Mouse (Mus musculus) limb, embryonic 14.5 days (tissue): ENCODE data around the gene Sigirr. TPM values are rescaled to one million over a fixed set of nuclear protein-coding genes. Genes with fewer than 3 reads are reported as not detected.

Experiments used
- ATAC-seq: fragments of 200-750 bp; cut with Nextera tagmentation; 2 replicates; pipeline ENCODE4 v1.8.0; 2017; ENCODE audit warnings: low read depth, moderate number of reproducible peaks, moderate TSS enrichment; ENCODE audit not compliant: low FRiP score
- DNase-seq: peaks from one replicate; pipeline ENCODE4 v3.0.0-alpha.2; 2015; ENCODE audit warnings: low spot score
- H3K27ac ChIP-seq: fragments of 300-500 bp; sonication (generic); replicated peaks from 2 replicates; pipeline ENCODE4 v1.5.1; 2014; ENCODE audit warnings: low read depth, mild to moderate bottlenecking, low read length, moderate library complexity, mixed read lengths
- H3K27me3 ChIP-seq: fragments of 300-500 bp; sonication (generic); 2 replicates; pipeline ENCODE4 v1.6.1; 2014; ENCODE audit warnings: low read length, mixed read lengths; ENCODE audit not compliant: control insufficient read depth, insufficient read depth
- H3K36me3 ChIP-seq: fragments of 300-500 bp; sonication (generic); 2 replicates; pipeline ENCODE4 v1.6.1; 2014; ENCODE audit warnings: mild to moderate bottlenecking, low read length, moderate library complexity, mixed read lengths; ENCODE audit not compliant: control insufficient read depth, insufficient read depth
- H3K4me1 ChIP-seq: fragments of 300-500 bp; sonication (generic); 2 replicates; pipeline ENCODE4 v1.6.1; 2014; ENCODE audit warnings: antibody characterized with exemption, low read length, mixed read lengths; ENCODE audit not compliant: control insufficient read depth, insufficient read depth
- H3K4me2 ChIP-seq: fragments of 300-500 bp; sonication (generic); replicated peaks from 2 replicates; pipeline ENCODE4 v1.6.1; 2014; ENCODE audit warnings: low read depth, mild to moderate bottlenecking, low read length, moderate library complexity; ENCODE audit not compliant: severe bottlenecking
- H3K4me3 ChIP-seq: fragments of 300-500 bp; sonication (generic); replicated peaks from 2 replicates; pipeline ENCODE4 v1.5.1; 2014; ENCODE audit warnings: low read length
- H3K9ac ChIP-seq: fragments of 300-500 bp; sonication (generic); 2 replicates; pipeline ENCODE4 v1.6.1; 2014; ENCODE audit warnings: mild to moderate bottlenecking, low read depth, low read length, moderate library complexity; ENCODE audit not compliant: severe bottlenecking
- H3K9me3 ChIP-seq: fragments of 300-500 bp; sonication (generic); 2 replicates; pipeline ENCODE4 v1.6.1; 2016; ENCODE audit warnings: low read length; ENCODE audit not compliant: control insufficient read depth
- POLR2A ChIP-seq: fragments of 200-500 bp; IDR thresholded peaks from 2 replicates; pipeline ENCODE4 v1.8.0; 2012; ENCODE audit warnings: inconsistent platforms, mild to moderate bottlenecking, moderate library complexity, borderline replicate concordance; ENCODE audit not compliant: insufficient read depth, insufficient read length; ENCODE audit errors: extremely low read depth
- WGBS: fragments of 180-500 bp; shearing (Covaris S2); extraction: QIAGEN DNeasy Blood & Tissue Kit; methylation state at CpG from one replicate; pipeline ENCODE4 v1.1.7; 2014; 5-methylcytosine and 5-hydroxymethylcytosine counted together
- polyA plus RNA-seq, 2 experiments: library from polyadenylated mRNA; depleted of rRNA in 1 of 2; stranded (reverse) in 1 of 2; unstranded in 1 of 2; fragments of >200 nt; fragmentation: Nextera tagmentation in 1 of 2; extraction: Ambion mirVana in 1 of 2; gene quantifications; 2 replicates each; pipeline versions ENCODE4 v1.2.1 to v1.2.3; 2012 to 2014

Sigirr gene
- polyA plus RNA-seq, 2 experiments = 2.7 to 3.1 TPM

DNA sequence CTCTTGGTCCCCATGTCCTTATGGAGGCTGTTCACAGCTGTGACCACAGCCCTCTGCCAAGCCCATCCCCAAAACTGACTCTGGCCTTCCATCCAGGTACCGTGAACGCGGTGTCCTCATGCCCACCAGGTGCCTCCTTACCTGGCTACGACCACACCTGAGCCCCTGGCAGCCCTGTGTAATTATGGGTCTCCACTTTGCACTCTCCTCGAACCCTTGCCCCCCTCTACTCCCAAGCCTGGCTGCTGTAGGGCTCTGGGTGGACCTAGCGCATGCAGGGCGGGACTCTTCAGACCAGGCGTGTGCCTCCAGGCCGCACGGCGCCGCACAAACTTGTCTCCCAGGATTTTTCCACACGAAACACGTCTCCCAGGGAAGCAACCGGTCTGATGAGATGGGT is 22.5 kb downstream of the Sigirr start, which contains the start of gene Pkp3:
TSS of gene Pkp3 (plus strand) at position 378 of the 400 bp plus-strand sequence.
- 80% methylated on average over 15 of the region's 15 CpGs for WGBS
- H3K9ac ChIP-seq = no peak within 1 kb of the TSS
- H3K36me3 ChIP-seq = no peaks in the 10 kb centered on the region
- no peak for DNase-seq
- no peaks in the 10 kb centered on the region for H3K4me1 ChIP-seq
- H3K9me3 ChIP-seq = no peaks in the 10 kb centered on the region
- no peak within 1 kb of the TSS for H3K4me3 ChIP-seq
- H3K27me3 ChIP-seq = no peaks in the 10 kb centered on the region
- no peak within 1 kb of the TSS for H3K4me2 ChIP-seq
- H3K27ac ChIP-seq = no peak within 1 kb of the TSS
- ATAC-seq = no peak
- TF ChIP-seq POLR2A = no peak

DNA sequence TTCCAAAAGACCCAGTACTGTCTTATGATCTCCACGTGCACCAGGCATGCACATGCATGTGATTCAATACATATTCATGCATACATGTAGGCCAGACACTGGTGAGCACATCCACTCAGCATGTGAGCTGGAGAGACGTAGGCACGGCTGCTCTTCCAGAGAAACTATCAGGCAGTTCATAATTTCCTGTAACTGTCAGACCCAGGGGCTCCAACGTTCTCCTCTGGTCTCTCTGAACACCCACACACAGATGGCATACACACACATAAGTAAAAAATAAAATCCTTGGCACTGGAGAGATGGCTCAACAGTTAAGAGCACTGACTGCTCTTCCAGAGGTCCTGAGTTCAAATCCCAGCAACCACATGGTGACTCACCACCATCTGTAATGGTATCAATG is 26.6 kb downstream of the Sigirr start:
- TF ChIP-seq POLR2A = no peak
- H3K36me3 ChIP-seq = no peaks in the 10 kb centered on the region
- peaks cover 14% of the 10 kb centered on the region for H3K27me3 ChIP-seq
- peaks cover 11% of the 10 kb centered on the region for H3K4me1 ChIP-seq
- no peak overlapping the region for H3K4me2 ChIP-seq
- ATAC-seq (no peak), DNase-seq (no peak)
- no peak overlapping the region for H3K27ac ChIP-seq
- WGBS = 73% methylated on average over 4 of the region's 4 CpGs
- H3K9ac ChIP-seq = no peak overlapping the region
- no peak overlapping the region for H3K4me3 ChIP-seq
- H3K9me3 ChIP-seq = no peaks in the 10 kb centered on the region

DNA sequence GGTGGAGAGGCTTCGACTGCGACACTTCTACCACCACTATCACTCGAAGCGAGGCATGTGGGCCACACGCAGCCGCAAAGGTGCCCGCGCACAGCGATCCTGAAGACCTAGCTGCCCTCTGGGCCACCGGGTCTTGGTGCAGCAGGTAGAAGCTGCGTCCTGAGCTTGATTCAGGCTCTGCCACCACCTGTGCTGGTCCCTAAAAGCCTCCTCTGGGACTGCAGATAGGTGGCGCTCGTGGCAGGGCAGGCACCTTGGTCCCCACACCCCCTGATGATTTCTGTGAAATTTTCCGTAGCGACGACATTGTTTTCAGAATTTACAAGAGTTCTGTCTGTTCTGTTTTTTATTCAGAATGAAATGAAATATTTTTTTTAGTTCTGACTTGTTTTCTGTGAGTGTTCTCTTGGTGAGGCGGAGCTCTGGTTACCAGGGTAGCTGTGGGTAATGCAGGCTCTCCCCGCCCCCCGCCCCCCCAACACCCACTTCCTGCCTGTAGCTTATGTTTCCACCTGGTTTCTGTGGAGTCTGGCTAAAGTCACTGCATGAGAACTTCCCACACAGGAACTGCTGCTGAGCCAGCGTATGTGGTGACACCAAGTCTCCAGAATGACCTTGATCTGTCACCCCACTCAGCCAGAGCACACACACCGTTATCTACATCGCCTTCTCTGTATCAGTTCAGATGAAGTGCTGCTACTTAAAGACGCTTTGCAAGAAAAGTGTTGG is 28.2 kb downstream of the Sigirr start:
- no peak overlapping the region for H3K27ac ChIP-seq
- WGBS = 29% methylated on average over 23 of the region's 23 CpGs
- H3K9me3 ChIP-seq = no peaks in the 10 kb centered on the region
- no peak for ATAC-seq
- H3K9ac ChIP-seq = no peak overlapping the region
- DNase-seq = no peak
- no peak overlapping the region for H3K4me3 ChIP-seq
- H3K4me1 ChIP-seq = peaks cover 11% of the 10 kb centered on the region
- peaks cover 14% of the 10 kb centered on the region for H3K27me3 ChIP-seq
- no peak overlapping the region for H3K4me2 ChIP-seq
- TF ChIP-seq POLR2A = no peak
- 0 out of 2 replicates have a peak, but pooled peaks cover 5% of the 10 kb centered on the region for H3K36me3 ChIP-seq

DNA sequence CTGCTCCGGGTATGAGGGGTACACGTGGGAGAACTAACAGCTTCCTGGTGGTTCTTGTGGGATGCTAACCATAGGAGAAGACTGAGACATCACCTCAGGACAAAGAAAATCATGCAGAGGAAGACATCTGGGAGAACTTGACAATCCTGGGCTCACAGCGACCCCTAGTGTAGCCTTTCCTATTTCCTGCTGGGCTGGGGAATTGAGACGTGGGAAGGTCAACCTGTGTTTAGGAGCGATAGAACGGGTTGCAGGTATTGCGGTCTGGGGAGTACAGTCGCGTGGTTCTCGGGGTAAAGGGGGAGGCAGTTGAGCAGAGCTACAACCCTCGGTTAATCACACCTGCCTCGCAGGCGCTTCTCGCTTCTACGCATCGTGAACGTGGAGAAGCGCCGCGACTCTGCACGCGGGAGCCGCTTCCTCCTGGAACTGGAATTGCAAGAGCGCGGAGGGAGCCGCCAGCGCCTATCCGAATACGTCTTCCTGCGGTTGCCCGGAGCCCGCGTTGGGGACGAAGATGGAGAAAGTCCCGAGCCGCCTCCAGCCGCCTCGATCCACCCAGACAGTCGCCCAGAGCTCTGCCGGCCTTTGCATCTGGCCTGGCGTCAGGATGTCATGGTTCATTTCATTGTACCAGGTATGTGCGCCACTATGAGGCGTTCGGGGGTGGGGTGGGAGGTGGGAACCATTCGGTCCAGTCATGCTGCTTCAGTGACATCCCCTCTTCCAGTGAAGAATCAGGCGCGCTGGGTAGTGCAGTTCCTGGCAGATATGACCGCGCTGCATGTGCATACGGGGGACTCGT is 30.1 kb downstream of the Sigirr start:
- Histone ChIP-seq H3K9me3 (no peaks in the 10 kb centered on the region), H3K27me3 (peaks cover 14% of the 10 kb centered on the region), H3K4me3 (peak overlapping the region; percentile 33), H3K36me3 (peaks cover 15% of the 10 kb centered on the region), H3K4me1 (peaks cover 11% of the 10 kb centered on the region), H3K27ac (no peak overlapping the region), H3K9ac (peak overlapping the region; percentile 43), H3K4me2 (peak overlapping the region; percentile 75)
- TF ChIP-seq POLR2A = no peak
- DNase-seq (peak; percentile 87), ATAC-seq (peak; percentile 64)
- 1% methylated on average over 42 of the region's 51 CpGs for WGBS

DNA sequence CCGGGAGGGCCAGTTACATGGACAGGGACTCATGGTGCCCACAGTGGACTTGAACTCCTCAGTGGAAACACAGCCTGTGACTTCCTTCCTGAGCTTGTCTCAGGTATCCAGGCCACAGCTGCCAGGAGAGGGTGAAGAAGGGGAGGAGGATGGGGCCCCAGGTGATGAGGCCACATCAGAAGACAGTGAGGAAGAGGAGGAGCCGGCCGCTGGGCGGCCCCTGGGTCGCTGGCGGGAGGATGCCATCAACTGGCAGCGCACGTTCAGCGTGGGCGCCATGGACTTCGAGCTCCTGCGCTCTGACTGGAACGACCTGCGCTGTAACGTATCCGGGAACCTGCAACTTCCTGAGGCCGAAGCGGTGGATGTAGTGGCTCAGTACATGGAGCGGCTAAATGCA is 32.0 kb downstream of the Sigirr start:
- DNase-seq (no peak), ATAC-seq (no peak)
- peaks cover 32% of the 10 kb centered on the region for H3K36me3 ChIP-seq
- no peak overlapping the region for H3K27ac ChIP-seq
- peaks cover 14% of the 10 kb centered on the region for H3K27me3 ChIP-seq
- H3K4me2 ChIP-seq = no peak overlapping the region
- H3K4me3 ChIP-seq = no peak overlapping the region
- H3K9me3 ChIP-seq = no peaks in the 10 kb centered on the region
- TF ChIP-seq POLR2A = no peak
- peaks cover 11% of the 10 kb centered on the region for H3K4me1 ChIP-seq
- WGBS = 73% methylated on average over 19 of the region's 19 CpGs
- no peak overlapping the region for H3K9ac ChIP-seq
